Mouse (Mus musculus) frontal cortex, adult 2 months (tissue): ENCODE results near the gene Sned1. TPM values are rescaled to one million over a fixed set of nuclear protein-coding genes. Genes with fewer than 3 reads are reported as not detected.
A peak's percentile ranks its signal among the peaks of the same experiment; 100 is the strongest.

ENCODE experiments used
- DNase-seq, 2 experiments: peaks; one replicate each; pipeline ENCODE4 v3.0.0; 2022; ENCODE audit warnings: low spot score in 1 of 2; ENCODE audit errors: extremely low spot score in 1 of 2
- polyA plus RNA-seq: library from polyadenylated mRNA; depleted of rRNA; stranded (reverse); fragments of >200 nt; gene quantifications from 2 replicates; pipeline ENCODE4 v1.2.3, GENCODE M21; 2012

Sned1 gene
- polyA plus RNA-seq, 1 experiment, result 7.7 TPM

- peak in 1 of 2 experiments; percentile 10 for DNase-seq
Observed at GRCm38 (mm10) chr1:93227303-93227975, 8.2 kb upstream of the Sned1 start.

GRCm38 (mm10) chr1:93227976-93228365 is 7.7 kb upstream of the Sned1 start:
- no peak for DNase-seq

GRCm38 (mm10) chr1:93229221-93229620 is 6.4 kb upstream of the Sned1 start:
- DNase-seq, result no peak

GRCm38 (mm10) chr1:93229626-93230025 is 6.0 kb upstream of the Sned1 start:
- DNase-seq, result no peak

- no peak for DNase-seq
Observed at GRCm38 (mm10) chr1:93236545-93236924, 894 bp downstream of the Sned1 start.

GRCm38 (mm10) chr1:93237676-93238075 is 2.0 kb downstream of the Sned1 start:
- no peak for DNase-seq

GRCm38 (mm10) chr1:93238201-93238600 is 2.6 kb downstream of the Sned1 start:
- DNase-seq, result peak in 1 of 2 experiments; percentile 19

GRCm38 (mm10) chr1:93245936-93246335 is 10.3 kb downstream of the Sned1 start:
- DNase-seq, result no peak

- DNase-seq, result no peak
Observed at GRCm38 (mm10) chr1:93252586-93252985, 16.9 kb downstream of the Sned1 start.

- DNase-seq, result no peak
Observed at GRCm38 (mm10) chr1:93255761-93256160, 20.1 kb downstream of the Sned1 start.

- no peak for DNase-seq
Observed at GRCm38 (mm10) chr1:93257560-93257959, 21.9 kb downstream of the Sned1 start.

GRCm38 (mm10) chr1:93267207-93267606 is 31.6 kb downstream of the Sned1 start:
- DNase-seq, result peak in 1 of 2 experiments; percentile 4

- no peak for DNase-seq
Observed at GRCm38 (mm10) chr1:93268246-93268645, 32.6 kb downstream of the Sned1 start.

- no peak for DNase-seq
Observed at GRCm38 (mm10) chr1:93270516-93271240, 35.0 kb downstream of the Sned1 start.

GRCm38 (mm10) chr1:93271751-93272150 is 36.1 kb downstream of the Sned1 start:
- no peak for DNase-seq

GRCm38 (mm10) chr1:93272409-93272821 is 36.8 kb downstream of the Sned1 start:
- DNase-seq, result no peak

- no peak for DNase-seq
Observed at GRCm38 (mm10) chr1:93275561-93275960, 39.9 kb downstream of the Sned1 start.

GRCm38 (mm10) chr1:93277041-93277440 is 41.4 kb downstream of the Sned1 start:
- DNase-seq, result no peak

- no peak for DNase-seq
Observed at GRCm38 (mm10) chr1:93289678-93290214, 54.1 kb downstream of the Sned1 start.

GRCm38 (mm10) chr1:93290956-93291355 is 55.3 kb downstream of the Sned1 start:
- no peak for DNase-seq

GRCm38 (mm10) chr1:93291591-93291990 is 56.0 kb downstream of the Sned1 start:
- DNase-seq, result no peak

GRCm38 (mm10) chr1:93292006-93292405 is 56.4 kb downstream of the Sned1 start:
- no peak for DNase-seq
